Mouse (Mus musculus) midbrain, embryonic 13.5 days (tissue): ENCODE measurements around the gene 4921539E11Rik. TPM values are rescaled to one million over a fixed set of nuclear protein-coding genes. Genes with fewer than 3 reads are reported as not detected.
A peak's percentile ranks its signal among the peaks of the same experiment; 100 is the strongest.

ENCODE experiments used
- ATAC-seq: fragments of 200-750 bp; cut with Nextera tagmentation; 2 replicates; pipeline ENCODE4 v1.8.0; 2017; ENCODE audit warnings: mild to moderate bottlenecking, moderate TSS enrichment, moderate library complexity
- H3K27ac ChIP-seq: fragments of 300-500 bp; sonication (generic); 2 replicates; pipeline ENCODE4 v1.5.1; 2015; ENCODE audit warnings: inconsistent platforms, mild to moderate bottlenecking, moderate library complexity
- H3K27me3 ChIP-seq: fragments of 300-500 bp; sonication (generic); 2 replicates; pipeline ENCODE4 v1.6.1; 2015; ENCODE audit warnings: mild to moderate bottlenecking, inconsistent platforms
- H3K36me3 ChIP-seq: fragments of 300-500 bp; sonication (generic); 2 replicates; pipeline ENCODE4 v1.6.1; 2015; ENCODE audit warnings: mild to moderate bottlenecking, inconsistent platforms
- H3K4me1 ChIP-seq: fragments of 300-500 bp; sonication (generic); replicated peaks from 2 replicates; pipeline ENCODE4 v1.6.1; 2015; ENCODE audit warnings: inconsistent platforms
- H3K4me2 ChIP-seq: fragments of 300-500 bp; sonication (generic); replicated peaks from 2 replicates; pipeline ENCODE4 v1.6.1; 2015; ENCODE audit warnings: moderate library complexity, mild to moderate bottlenecking, inconsistent platforms
- H3K4me3 ChIP-seq: fragments of 300-500 bp; sonication (generic); replicated peaks from 2 replicates; pipeline ENCODE4 v1.5.1; 2015; ENCODE audit warnings: mild to moderate bottlenecking, inconsistent platforms
- H3K9ac ChIP-seq: fragments of 300-500 bp; sonication (generic); replicated peaks from 2 replicates; pipeline ENCODE4 v1.6.1; 2015; ENCODE audit warnings: mild to moderate bottlenecking, inconsistent platforms
- H3K9me3 ChIP-seq: fragments of 300-500 bp; sonication (generic); 2 replicates; pipeline ENCODE4 v1.6.1; 2016; ENCODE audit warnings: mild to moderate bottlenecking, inconsistent platforms
- WGBS: fragments of 180-500 bp; shearing (Covaris S2); methylation state at CpG from one replicate; pipeline ENCODE4 v1.1.7; 2015; 5-methylcytosine and 5-hydroxymethylcytosine counted together
- polyA plus RNA-seq: library from polyadenylated mRNA; unstranded; fragments of >200 nt; fragmentation: Nextera tagmentation; extraction: Ambion mirVana; gene quantifications from 2 replicates; pipeline ENCODE4 v1.2.1, GENCODE M21; 2015

The 4921539E11Rik gene
- polyA plus RNA-seq, 1 experiment from 2014 or later = not detected

GRCm38 (mm10) chr4:103273021-103273420 is 17.6 kb downstream of the 4921539E11Rik start:
- Histone ChIP-seq H3K4me2 (no peak overlapping the region), H3K36me3 (no peaks in the 10 kb centered on the region), H3K9me3 (no peaks in the 10 kb centered on the region), H3K9ac (no peak overlapping the region), H3K27me3 (no peaks in the 10 kb centered on the region), H3K4me1 (no peaks in the 10 kb centered on the region), H3K4me3 (no peak overlapping the region), H3K27ac (no peak overlapping the region)
- WGBS = 77% methylated on average over 7 of the region's 8 CpGs
- no peak for ATAC-seq

GRCm38 (mm10) chr4:103269336-103269735 is 21.3 kb downstream of the 4921539E11Rik start:
- Histone ChIP-seq H3K27me3 (no peaks in the 10 kb centered on the region), H3K4me1 (no peaks in the 10 kb centered on the region), H3K27ac (no peak overlapping the region), H3K9ac (no peak overlapping the region), H3K4me2 (no peak overlapping the region), H3K36me3 (no peaks in the 10 kb centered on the region), H3K4me3 (no peak overlapping the region), H3K9me3 (no peaks in the 10 kb centered on the region)
- ATAC-seq = no peak
- 88% methylated on average over 4 of the region's 4 CpGs for WGBS

- no peak overlapping the region for H3K4me3 ChIP-seq
- no peak for ATAC-seq
- H3K27ac ChIP-seq = no peak overlapping the region
- H3K4me2 ChIP-seq = no peak overlapping the region
- peaks cover 7% of the 10 kb centered on the region; the same call in 1 of the 2 replicates for H3K4me1 ChIP-seq
- WGBS = 55% methylated on average over 2 of the region's 2 CpGs
- H3K27me3 ChIP-seq = no peaks in the 10 kb centered on the region
- H3K9me3 ChIP-seq = no peaks in the 10 kb centered on the region
- no peaks in the 10 kb centered on the region for H3K36me3 ChIP-seq
- no peak overlapping the region for H3K9ac ChIP-seq
Measured at GRCm38 (mm10) chr4:103265166-103265565, 25.5 kb downstream of the 4921539E11Rik start.

DNA sequence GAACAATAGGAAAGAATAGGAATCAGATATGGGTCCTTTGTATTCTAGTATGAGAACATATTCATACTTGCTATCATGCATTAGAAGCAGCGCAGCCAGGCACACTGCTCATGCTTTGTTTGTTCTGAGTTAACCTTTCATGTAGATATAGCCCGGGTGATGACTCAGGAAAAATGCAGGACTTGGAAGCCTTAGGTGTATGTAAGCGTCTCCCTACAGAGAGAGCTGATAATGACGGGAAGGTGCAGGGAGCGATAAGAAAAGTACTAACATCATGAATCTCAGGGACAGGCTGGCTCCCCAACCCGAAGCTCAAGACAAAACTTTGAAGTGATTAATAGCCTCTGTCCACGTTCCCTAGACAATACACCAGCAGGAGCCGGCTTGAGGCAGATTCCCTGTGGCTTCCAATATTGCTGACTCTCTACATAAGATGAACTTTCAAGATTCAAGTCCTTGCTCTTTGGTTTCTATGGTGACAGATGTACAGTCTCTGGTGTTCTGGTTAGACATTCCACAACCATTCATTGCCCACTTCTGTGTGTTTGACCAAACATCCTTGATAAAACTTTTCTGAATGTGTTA is 26.8 kb downstream of the 4921539E11Rik start:
- Histone ChIP-seq H3K27me3 (no peaks in the 10 kb centered on the region), H3K9me3 (no peaks in the 10 kb centered on the region), H3K4me2 (no peak overlapping the region), H3K27ac (no peak overlapping the region), H3K9ac (no peak overlapping the region), H3K4me1 (peaks cover 7% of the 10 kb centered on the region; the same call in 1 of the 2 replicates), H3K36me3 (no peaks in the 10 kb centered on the region), H3K4me3 (no peak overlapping the region)
- WGBS = 32% methylated on average over 8 of the region's 8 CpGs
- ATAC-seq = 0 out of 2 replicates have a peak, but pooled peaks have one; percentile 56

- Histone ChIP-seq H3K4me2 (no peak overlapping the region), H3K9ac (no peak overlapping the region), H3K27ac (no peak overlapping the region), H3K4me1 (peaks cover 7% of the 10 kb centered on the region; the same call in 1 of the 2 replicates), H3K9me3 (no peaks in the 10 kb centered on the region), H3K36me3 (no peaks in the 10 kb centered on the region), H3K27me3 (no peaks in the 10 kb centered on the region), H3K4me3 (no peak overlapping the region)
- 67% methylated on average over 5 of the region's 5 CpGs for WGBS
- no peak for ATAC-seq
Measured at GRCm38 (mm10) chr4:103263378-103263777, 27.3 kb downstream of the 4921539E11Rik start.

DNA sequence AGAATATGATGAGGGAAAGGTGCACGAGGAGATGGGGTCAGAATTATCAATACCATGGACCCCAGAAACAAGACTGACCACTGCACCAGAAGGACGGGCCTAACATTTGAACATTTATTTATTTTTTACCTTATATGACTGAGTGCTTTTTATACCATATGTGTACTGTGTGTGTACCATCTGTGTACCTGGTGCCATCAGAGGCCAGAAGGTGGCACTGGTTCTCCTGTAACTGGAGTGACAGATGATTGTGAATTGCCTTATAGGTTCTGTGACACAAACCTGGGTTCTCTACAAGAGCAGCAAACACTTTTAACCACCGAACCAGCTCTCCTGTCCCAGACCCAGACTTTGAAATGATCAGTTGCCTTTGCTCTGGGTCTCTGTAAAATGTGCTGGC is 31.8 kb downstream of the 4921539E11Rik start:
- Histone ChIP-seq H3K27me3 (no peaks in the 10 kb centered on the region), H3K27ac (no peak overlapping the region), H3K36me3 (no peaks in the 10 kb centered on the region), H3K9ac (no peak overlapping the region), H3K9me3 (no peaks in the 10 kb centered on the region), H3K4me2 (no peak overlapping the region), H3K4me1 (peaks cover 4% of the 10 kb centered on the region; the same call in 1 of the 2 replicates), H3K4me3 (no peak overlapping the region)
- WGBS = 87% methylated on average over 3 of the region's 3 CpGs
- ATAC-seq = no peak

DNA sequence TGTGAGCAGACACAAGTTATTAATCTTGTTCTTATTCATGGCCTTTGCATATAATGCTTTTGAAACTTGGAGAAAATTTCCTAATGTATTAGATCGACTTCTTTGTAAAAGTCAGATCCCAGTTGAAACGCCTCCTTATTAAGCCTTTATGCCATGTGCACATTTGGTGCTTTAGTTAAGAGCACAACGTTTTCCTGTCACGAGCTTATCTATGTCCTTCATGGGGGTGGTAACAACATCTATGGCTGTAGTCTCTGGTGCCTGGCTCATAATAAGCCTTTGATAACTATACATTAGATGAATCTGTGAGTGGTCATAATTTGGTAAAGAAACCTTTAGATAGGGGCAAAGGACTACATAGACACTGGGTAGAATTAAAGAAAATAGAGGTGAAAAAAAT is 36.8 kb downstream of the 4921539E11Rik start:
- H3K4me1 ChIP-seq = no peaks in the 10 kb centered on the region
- H3K4me2 ChIP-seq = no peak overlapping the region
- H3K9me3 ChIP-seq = no peaks in the 10 kb centered on the region
- no peak for ATAC-seq
- H3K9ac ChIP-seq = no peak overlapping the region
- 87% methylated on average over 4 of the region's 4 CpGs for WGBS
- H3K27ac ChIP-seq = no peak overlapping the region
- no peak overlapping the region for H3K4me3 ChIP-seq
- H3K36me3 ChIP-seq = no peaks in the 10 kb centered on the region
- no peaks in the 10 kb centered on the region for H3K27me3 ChIP-seq

DNA sequence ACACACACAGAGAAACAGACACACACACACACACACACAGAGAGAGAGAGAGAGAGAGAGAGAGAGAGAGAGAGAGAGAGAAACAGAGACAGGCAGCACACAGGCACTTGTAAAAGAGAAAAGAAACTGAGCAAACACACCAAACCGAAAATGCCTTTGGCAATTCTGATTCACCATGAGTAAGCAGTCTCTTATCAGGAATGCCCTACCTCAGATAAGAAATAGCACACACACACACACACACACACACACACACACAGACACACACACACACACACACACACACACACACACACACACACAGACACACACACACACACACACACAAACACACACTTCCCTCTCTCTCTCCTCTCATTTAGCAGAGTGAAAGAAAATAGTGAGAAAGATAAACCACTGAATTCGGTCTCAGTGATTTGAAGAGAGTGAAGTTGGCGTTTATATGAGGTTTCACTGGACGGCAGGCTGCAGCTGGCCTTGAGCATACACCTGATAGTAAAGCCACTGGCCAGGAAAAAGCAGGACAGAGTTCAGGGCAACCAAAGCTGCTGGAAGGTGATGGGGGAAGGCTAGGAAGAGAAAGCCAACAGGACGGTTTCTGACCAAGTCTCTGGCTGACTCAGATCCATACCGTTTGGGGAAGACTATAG is 41.1 kb downstream of the 4921539E11Rik start:
- 79% methylated on average over 6 of the region's 6 CpGs for WGBS
- Histone ChIP-seq H3K4me2 (no peak overlapping the region), H3K27ac (no peak overlapping the region), H3K36me3 (no peaks in the 10 kb centered on the region), H3K4me1 (no peaks in the 10 kb centered on the region), H3K27me3 (no peaks in the 10 kb centered on the region), H3K4me3 (no peak overlapping the region), H3K9ac (no peak overlapping the region), H3K9me3 (no peaks in the 10 kb centered on the region)
- no peak for ATAC-seq

GRCm38 (mm10) chr4:103247813-103248212 is 42.9 kb downstream of the 4921539E11Rik start:
- H3K4me2 ChIP-seq = no peak overlapping the region
- no peak overlapping the region for H3K27ac ChIP-seq
- ATAC-seq = no peak
- no peak overlapping the region for H3K9ac ChIP-seq
- H3K36me3 ChIP-seq = no peaks in the 10 kb centered on the region
- H3K4me3 ChIP-seq = no peak overlapping the region
- WGBS = 79% methylated on average over 2 of the region's 2 CpGs
- H3K27me3 ChIP-seq = no peaks in the 10 kb centered on the region
- H3K9me3 ChIP-seq = no peaks in the 10 kb centered on the region
- H3K4me1 ChIP-seq = no peaks in the 10 kb centered on the region

- no peak for ATAC-seq
- H3K27me3 ChIP-seq = no peaks in the 10 kb centered on the region
- H3K4me2 ChIP-seq = no peak overlapping the region
- no peaks in the 10 kb centered on the region for H3K9me3 ChIP-seq
- 91% methylated on average over 3 of the region's 3 CpGs for WGBS
- H3K9ac ChIP-seq = no peak overlapping the region
- no peak overlapping the region for H3K27ac ChIP-seq
- H3K36me3 ChIP-seq = no peaks in the 10 kb centered on the region
- H3K4me3 ChIP-seq = no peak overlapping the region
- no peaks in the 10 kb centered on the region for H3K4me1 ChIP-seq
Measured at GRCm38 (mm10) chr4:103247249-103247648, 43.4 kb downstream of the 4921539E11Rik start.

- ATAC-seq = no peak
- 27% methylated on average over 2 of the region's 2 CpGs for WGBS
- H3K9ac ChIP-seq = no peak overlapping the region
Measured at GRCm38 (mm10) chr4:103232156-103232555, 58.5 kb downstream of the 4921539E11Rik start.

DNA sequence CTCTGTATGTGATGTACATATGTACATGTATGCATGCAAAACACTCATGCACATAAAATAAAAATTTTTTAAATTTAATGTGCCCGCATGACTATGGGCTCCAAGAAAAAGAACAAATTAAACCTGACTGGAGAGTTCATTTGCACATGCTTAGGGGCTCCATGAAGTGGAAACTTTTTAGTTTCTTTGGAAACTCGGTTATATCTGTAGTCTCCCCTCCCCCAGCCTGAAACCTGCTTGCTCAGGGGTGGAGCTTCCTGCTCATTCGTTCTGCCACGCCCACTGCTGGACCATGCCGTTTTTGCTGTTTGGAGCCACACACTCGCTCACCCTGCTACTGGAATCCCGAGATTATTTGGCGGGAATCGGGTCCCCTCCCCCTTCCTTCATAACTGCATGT is 67.8 kb downstream of the 4921539E11Rik start:
- Histone ChIP-seq H3K4me2 (no peak overlapping the region), H3K4me3 (no peak overlapping the region), H3K27ac (no peak overlapping the region), H3K4me1 (no peaks in the 10 kb centered on the region), H3K36me3 (no peaks in the 10 kb centered on the region), H3K27me3 (no peaks in the 10 kb centered on the region), H3K9me3 (no peaks in the 10 kb centered on the region), H3K9ac (no peak overlapping the region)
- no peak for ATAC-seq
- WGBS = 53% methylated on average over 9 of the region's 9 CpGs

More at GRCm38 (mm10) chr4:103232156-103232555, 58.5 kb downstream of the 4921539E11Rik start:
- Histone ChIP-seq H3K36me3 (no peaks in the 10 kb centered on the region), H3K27me3 (no peaks in the 10 kb centered on the region), H3K27ac (no peak overlapping the region), H3K9me3 (no peaks in the 10 kb centered on the region; the same call in 1 of the 2 replicates), H3K4me2 (no peak overlapping the region), H3K4me1 (no peaks in the 10 kb centered on the region), H3K4me3 (no peak overlapping the region)
